Mouse (Mus musculus): ENCODE measurements around the gene Eya2.

DNA sequence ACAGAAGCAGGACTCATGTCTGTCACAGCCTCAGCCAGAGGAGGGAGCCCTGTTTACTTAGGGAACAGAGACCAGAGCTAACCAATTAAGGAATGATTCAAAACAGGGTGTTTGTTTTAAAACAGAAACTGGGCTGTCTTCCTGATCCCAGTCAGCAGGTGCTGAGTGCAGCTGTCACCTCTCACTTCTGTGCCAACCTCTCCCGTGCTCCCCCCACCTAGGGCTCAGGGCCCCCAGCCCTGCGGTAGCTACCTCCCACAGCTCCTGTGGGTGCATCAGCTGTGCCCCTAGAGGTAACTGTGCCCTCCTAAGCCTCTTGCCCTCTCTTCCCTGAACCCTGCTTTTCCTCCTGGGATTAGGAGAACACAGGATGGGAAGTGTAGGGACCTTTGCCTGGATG is 141.5 kb downstream of the Eya2 start:
- TF ChIP-seq CTCF (IDR thresholded peaks at IDR 0.05; ENCODE audit: low read depth) (no peak), EP300 (optimal IDR thresholded peaks at IDR 0.05) (no peak)
